Mouse (Mus musculus) heart, postnatal 0 days (tissue): ENCODE results near the gene Macf1.

ENCODE experiments used
- CTCF ChIP-seq: IDR thresholded peaks from 2 replicates; pipeline ENCODE4 v1.5.1; 2016; ENCODE audit warnings: antibody characterized with exemption, control low read depth, low read depth
- EP300 ChIP-seq: IDR thresholded peaks from 2 replicates; pipeline ENCODE4 v1.6.1; 2016; ENCODE audit warnings: antibody characterized with exemption, low read depth

GRCm38 (mm10) chr4:123601036-123601435, 83.1 kb downstream of the Macf1 start:
- TF ChIP-seq CTCF (no peak), EP300 (no peak)
